Mouse (Mus musculus) heart, embryonic 13.5 days (tissue): ENCODE results near the gene Aanat. TPM values are rescaled to one million over a fixed set of nuclear protein-coding genes. Genes with fewer than 3 reads are reported as not detected.

Source experiments
- ATAC-seq: fragments of 200-750 bp; cut with Nextera tagmentation; 2 replicates; pipeline ENCODE4 v1.8.0; 2017; ENCODE audit warnings: moderate TSS enrichment; ENCODE audit not compliant: insufficient number of reproducible peaks, low FRiP score, low TSS enrichment; ENCODE audit errors: extremely low read depth
- H3K27ac ChIP-seq: fragments of 300-500 bp; sonication (generic); replicated peaks from 2 replicates; pipeline ENCODE4 v1.5.1; 2015; ENCODE audit warnings: moderate library complexity, mild to moderate bottlenecking, inconsistent platforms
- H3K27me3 ChIP-seq: fragments of 300-500 bp; sonication (generic); replicated peaks from 2 replicates; pipeline ENCODE4 v1.6.1; 2015; ENCODE audit warnings: mild to moderate bottlenecking, inconsistent platforms
- H3K36me3 ChIP-seq: fragments of 300-500 bp; sonication (generic); 2 replicates; pipeline ENCODE4 v1.6.1; 2015; ENCODE audit warnings: mild to moderate bottlenecking, inconsistent platforms
- H3K4me1 ChIP-seq: fragments of 300-500 bp; sonication (generic); 2 replicates; pipeline ENCODE4 v1.6.1; 2015; ENCODE audit warnings: inconsistent platforms
- H3K4me2 ChIP-seq: fragments of 300-500 bp; sonication (generic); 2 replicates; pipeline ENCODE4 v1.6.1; 2015; ENCODE audit warnings: inconsistent platforms, mild to moderate bottlenecking, moderate library complexity
- H3K4me3 ChIP-seq: fragments of 300-500 bp; sonication (generic); 2 replicates; pipeline ENCODE4 v1.5.1; 2015; ENCODE audit warnings: moderate library complexity, mild to moderate bottlenecking, inconsistent platforms
- H3K9ac ChIP-seq: fragments of 300-500 bp; sonication (generic); 2 replicates; pipeline ENCODE4 v1.6.1; 2015; ENCODE audit warnings: inconsistent platforms, mild to moderate bottlenecking, moderate library complexity
- H3K9me3 ChIP-seq: fragments of 300-500 bp; sonication (generic); 2 replicates; pipeline ENCODE4 v1.6.1; 2016; ENCODE audit warnings: inconsistent platforms
- WGBS: fragments of 180-500 bp; shearing (Covaris S2); methylation state at CpG from one replicate; pipeline ENCODE4 v1.1.7; 2015; ENCODE audit warnings: mixed read lengths; 5-methylcytosine and 5-hydroxymethylcytosine counted together
- polyA plus RNA-seq: library from polyadenylated mRNA; unstranded; fragments of >200 nt; fragmentation: Nextera tagmentation; extraction: Ambion mirVana; gene quantifications from 2 replicates; pipeline ENCODE4 v1.2.1, GENCODE M21; 2015

Gene Aanat
- not detected in 2 replicates for polyA plus RNA-seq

DNA sequence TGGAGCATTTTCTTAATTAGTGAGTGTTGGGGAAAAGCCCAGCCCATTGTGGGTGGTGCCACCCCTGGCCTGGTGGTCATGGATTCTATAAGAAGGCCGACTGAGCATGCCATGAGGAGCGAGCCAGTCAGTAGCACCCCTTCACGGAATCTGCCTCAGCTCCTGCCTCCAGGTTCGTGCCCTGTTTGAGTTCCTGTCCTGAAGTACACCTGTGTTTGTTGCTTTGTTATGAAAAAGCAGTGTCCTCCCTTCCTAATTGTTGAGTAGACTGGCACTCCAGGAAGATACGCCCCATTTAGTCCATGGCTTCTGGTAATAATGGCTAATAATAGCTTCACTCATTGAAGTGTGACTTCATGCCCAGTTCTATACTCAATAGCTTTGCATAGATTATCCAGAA lies at the start of gene Aanat:
Gene Aanat (plus strand): TSS at position 123 of the 400 bp plus-strand sequence.
- 65% methylated on average over 5 of the region's 5 CpGs for WGBS
- Histone ChIP-seq H3K4me2 (peak within 1 kb of the TSS; percentile 35; the same call in 1 of the 2 replicates), H3K9me3 (no peaks in the 10 kb centered on the region), H3K4me1 (peaks cover 23% of the 10 kb centered on the region), H3K9ac (no peak within 1 kb of the TSS), H3K36me3 (no peaks in the 10 kb centered on the region), H3K27ac (no peak within 1 kb of the TSS), H3K4me3 (no peak within 1 kb of the TSS), H3K27me3 (peaks cover 15% of the 10 kb centered on the region)
- ATAC-seq, result no peak

DNA sequence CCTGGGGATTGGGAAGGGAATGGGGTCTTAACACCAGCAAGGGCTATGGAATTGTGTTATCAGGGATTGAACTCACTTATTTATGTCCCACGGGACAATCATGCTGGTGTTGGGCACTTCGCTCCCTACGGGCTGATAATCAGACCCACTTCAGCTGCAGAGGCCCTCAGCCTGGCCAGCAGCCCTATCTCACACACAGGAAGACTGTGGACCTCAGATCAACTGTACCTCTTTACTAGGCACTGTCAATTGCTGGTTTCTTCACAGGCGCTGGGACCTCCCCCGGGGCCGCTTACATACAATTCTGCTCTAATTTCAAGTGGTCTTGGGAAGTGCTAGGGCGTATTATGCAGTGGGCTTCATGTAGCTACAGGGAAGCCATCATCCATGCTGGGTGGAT lies 49.5 kb upstream of the Aanat start:
- H3K4me1 ChIP-seq, result peaks cover 37% of the 10 kb centered on the region
- 56% methylated on average over 7 of the region's 7 CpGs for WGBS

DNA sequence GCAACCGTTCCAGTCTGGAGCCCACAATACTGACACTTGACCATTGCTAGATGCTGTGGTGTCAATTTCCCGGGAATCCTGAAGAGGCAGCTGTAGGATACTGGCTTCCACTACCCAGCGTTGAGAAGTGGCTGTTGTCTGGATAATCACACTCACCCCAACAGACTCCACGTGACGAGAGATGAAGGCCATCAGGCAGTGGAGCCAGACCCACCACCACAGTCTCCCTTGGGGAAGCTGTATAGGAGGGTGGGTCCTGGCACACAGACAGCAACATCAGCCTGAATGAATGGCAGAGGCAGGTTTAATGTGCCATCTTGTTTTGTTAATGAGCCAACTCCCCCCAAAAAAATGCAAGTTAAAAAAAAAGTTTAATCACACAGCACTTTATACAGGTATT lies 48.8 kb upstream of the Aanat start:
- no peak overlapping the region for H3K27ac ChIP-seq
- H3K9ac ChIP-seq, result peak overlapping the region; percentile 8; the same call in 1 of the 2 replicates
- H3K9me3 ChIP-seq, result no peaks in the 10 kb centered on the region
- ATAC-seq, result no peak
- no peak overlapping the region for H3K4me2 ChIP-seq
- peaks cover 53% of the 10 kb centered on the region for H3K36me3 ChIP-seq
- 42% methylated on average over 5 of the region's 5 CpGs for WGBS
- H3K4me1 ChIP-seq, result peaks cover 30% of the 10 kb centered on the region
- peaks cover 34% of the 10 kb centered on the region for H3K27me3 ChIP-seq
- no peak overlapping the region for H3K4me3 ChIP-seq

More for the DNA sequence above, 49.5 kb upstream of the Aanat start:
- H3K27me3 ChIP-seq, result peaks cover 41% of the 10 kb centered on the region
- H3K9me3 ChIP-seq, result no peaks in the 10 kb centered on the region
- no peak overlapping the region for H3K27ac ChIP-seq
- no peak for ATAC-seq
- peaks cover 46% of the 10 kb centered on the region for H3K36me3 ChIP-seq
- H3K4me2 ChIP-seq, result no peak overlapping the region
- H3K4me3 ChIP-seq, result no peak overlapping the region
- 0 out of 2 replicates have a peak overlapping the region, but pooled peaks have one; percentile 8 for H3K9ac ChIP-seq

DNA sequence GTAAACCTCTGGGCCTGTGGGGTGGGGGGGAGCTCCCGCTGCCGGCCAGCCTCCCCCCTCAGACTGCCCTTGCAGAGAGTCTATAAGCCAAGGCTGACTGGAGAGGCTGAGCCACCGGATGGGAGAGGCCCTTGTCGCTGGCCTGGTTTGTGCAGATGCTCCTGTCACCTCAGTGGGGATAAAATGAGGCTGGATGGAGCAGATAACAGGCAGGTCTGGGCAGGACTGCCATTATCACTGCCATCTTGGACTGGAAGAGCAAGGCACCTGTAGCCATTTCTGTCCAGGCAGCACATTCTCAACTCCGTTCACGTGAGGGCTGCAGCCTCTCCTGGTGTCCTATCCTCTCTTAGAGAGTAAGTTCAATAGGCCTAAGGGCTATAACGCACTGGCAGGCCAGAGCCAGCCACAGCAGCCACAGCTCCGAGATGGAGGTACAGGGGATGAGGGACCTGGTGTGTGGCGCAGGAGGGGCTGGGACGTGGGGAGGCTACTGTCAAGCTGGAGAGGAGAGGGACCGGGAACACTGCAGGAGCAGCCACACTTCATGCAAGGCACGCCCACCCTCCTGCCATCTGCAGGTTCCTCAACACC lies 48.0 kb upstream of the Aanat start:
- Histone ChIP-seq H3K9ac (no peak overlapping the region), H3K27me3 (peaks cover 25% of the 10 kb centered on the region), H3K4me1 (peaks cover 22% of the 10 kb centered on the region), H3K4me2 (no peak overlapping the region), H3K9me3 (no peaks in the 10 kb centered on the region), H3K36me3 (peaks cover 62% of the 10 kb centered on the region), H3K4me3 (no peak overlapping the region), H3K27ac (no peak overlapping the region)
- WGBS, result 83% methylated on average over 12 of the region's 12 CpGs
- no peak for ATAC-seq

DNA sequence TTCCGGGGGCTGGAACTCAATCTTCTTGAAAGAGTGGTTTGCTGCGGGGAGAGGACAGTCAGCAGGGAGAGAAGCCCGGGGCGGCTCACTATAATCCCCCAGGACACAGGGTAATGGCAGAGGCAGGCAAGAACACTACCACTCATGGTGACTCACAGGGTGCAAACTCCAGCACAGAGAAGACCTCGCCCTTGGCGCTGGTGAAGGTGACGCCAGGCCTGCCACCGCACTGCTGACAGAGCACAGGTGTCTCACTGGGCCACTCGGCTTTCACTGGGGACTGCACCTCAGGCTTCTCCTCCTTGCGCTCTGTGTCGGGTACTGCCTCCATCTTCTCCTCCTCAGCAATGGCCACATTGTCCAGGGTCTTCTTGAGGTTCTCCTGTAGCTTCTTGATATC lies 45.0 kb upstream of the Aanat start:
- no peak overlapping the region for H3K4me2 ChIP-seq
- H3K4me1 ChIP-seq, result peaks cover 12% of the 10 kb centered on the region
- no peaks in the 10 kb centered on the region for H3K27me3 ChIP-seq
- no peak overlapping the region for H3K9ac ChIP-seq
- WGBS, result 92% methylated on average over 11 of the region's 11 CpGs
- peaks cover 91% of the 10 kb centered on the region for H3K36me3 ChIP-seq
- ATAC-seq, result no peak
- no peak overlapping the region for H3K4me3 ChIP-seq
- no peaks in the 10 kb centered on the region for H3K9me3 ChIP-seq
- no peak overlapping the region for H3K27ac ChIP-seq

GRCm38 (mm10) chr11:116543110-116543509 lies 43.1 kb upstream of the Aanat start:
- H3K4me2 ChIP-seq, result no peak overlapping the region
- no peak overlapping the region for H3K27ac ChIP-seq
- H3K36me3 ChIP-seq, result peaks cover 100% of the 10 kb centered on the region
- H3K9me3 ChIP-seq, result no peaks in the 10 kb centered on the region
- no peaks in the 10 kb centered on the region for H3K27me3 ChIP-seq
- WGBS, result 75% methylated on average over 4 of the region's 4 CpGs
- H3K4me1 ChIP-seq, result 0 out of 2 replicates have a peak, but pooled peaks cover 2% of the 10 kb centered on the region
- ATAC-seq, result no peak
- H3K4me3 ChIP-seq, result no peak overlapping the region
- H3K9ac ChIP-seq, result no peak overlapping the region

DNA sequence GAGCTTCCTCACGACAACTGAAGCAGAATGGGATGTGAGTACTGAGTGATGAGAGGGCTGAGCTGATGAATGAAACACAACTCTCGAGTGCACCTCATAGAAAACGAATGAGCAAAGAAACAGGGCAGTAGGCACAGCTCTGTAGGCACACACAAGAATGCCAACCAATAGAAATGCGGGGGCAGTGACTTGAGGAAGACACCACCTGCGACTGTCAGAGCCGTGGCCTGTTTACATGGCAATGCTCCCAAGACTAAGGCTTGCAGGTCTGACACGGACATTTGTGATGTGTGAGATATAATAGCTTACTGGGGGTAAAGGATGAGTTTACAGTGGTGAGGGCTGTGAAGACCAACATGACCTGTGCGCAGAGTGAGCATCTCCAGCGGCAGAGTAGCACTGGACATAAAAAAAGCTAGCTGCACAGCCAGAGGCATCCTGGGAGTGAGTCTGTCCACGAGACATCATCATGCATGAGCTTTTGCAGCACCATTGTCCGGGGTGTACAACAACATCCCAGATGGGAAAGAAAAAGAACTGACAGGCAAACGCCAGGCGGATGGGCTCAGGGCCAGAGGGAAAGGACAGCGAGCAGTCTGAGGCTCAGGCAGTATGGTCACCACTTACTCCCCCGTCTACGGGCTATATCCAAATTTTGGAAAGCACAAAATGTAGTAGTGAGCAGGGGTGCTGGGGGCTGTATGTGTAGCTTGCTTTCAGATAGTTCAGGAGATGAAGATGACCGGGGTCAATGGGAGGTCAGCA lies 38.8 kb upstream of the Aanat start:
- Histone ChIP-seq H3K36me3 (peaks cover 62% of the 10 kb centered on the region), H3K27me3 (no peaks in the 10 kb centered on the region), H3K9ac (no peak overlapping the region), H3K4me2 (no peak overlapping the region), H3K9me3 (no peaks in the 10 kb centered on the region), H3K27ac (no peak overlapping the region), H3K4me3 (no peak overlapping the region), H3K4me1 (peaks cover 43% of the 10 kb centered on the region)
- 83% methylated on average over 17 of the region's 17 CpGs for WGBS
- ATAC-seq, result no peak

GRCm38 (mm10) chr11:116548780-116549179 lies 37.5 kb upstream of the Aanat start:
- Histone ChIP-seq H3K27ac (no peak overlapping the region), H3K4me2 (no peak overlapping the region), H3K4me3 (no peak overlapping the region), H3K36me3 (peaks cover 49% of the 10 kb centered on the region), H3K27me3 (no peaks in the 10 kb centered on the region), H3K9ac (no peak overlapping the region; the same call in 1 of the 2 replicates), H3K9me3 (no peaks in the 10 kb centered on the region), H3K4me1 (peaks cover 55% of the 10 kb centered on the region)
- ATAC-seq, result no peak
- WGBS, result 84% methylated on average over 9 of the region's 9 CpGs

GRCm38 (mm10) chr11:116549273-116550038 lies 36.8 kb upstream of the Aanat start:
- Histone ChIP-seq H3K4me2 (peak overlapping the region; percentile 41), H3K36me3 (peaks cover 42% of the 10 kb centered on the region), H3K27me3 (no peaks in the 10 kb centered on the region), H3K4me3 (peak overlapping the region; percentile 3; the same call in 1 of the 2 replicates), H3K9ac (peak overlapping the region; percentile 67), H3K27ac (peak overlapping the region; percentile 65), H3K4me1 (peaks cover 62% of the 10 kb centered on the region), H3K9me3 (no peaks in the 10 kb centered on the region)
- ATAC-seq, result no peak
- 48% methylated on average over 11 of the region's 11 CpGs for WGBS

- ATAC-seq, result no peak
- peak overlapping the region; percentile 48; the same call in 1 of the 2 replicates for H3K9ac ChIP-seq
- H3K4me1 ChIP-seq, result peaks cover 75% of the 10 kb centered on the region
- H3K4me3 ChIP-seq, result no peak overlapping the region
- no peaks in the 10 kb centered on the region for H3K27me3 ChIP-seq
- peaks cover 29% of the 10 kb centered on the region for H3K36me3 ChIP-seq
- WGBS, result 37% methylated on average over 7 of the region's 7 CpGs
- peak overlapping the region; percentile 65 for H3K27ac ChIP-seq
- no peaks in the 10 kb centered on the region for H3K9me3 ChIP-seq
- H3K4me2 ChIP-seq, result no peak overlapping the region
These were observed 35.5 kb upstream of the Aanat start for GRCm38 (mm10) chr11:116550748-116551147.

DNA sequence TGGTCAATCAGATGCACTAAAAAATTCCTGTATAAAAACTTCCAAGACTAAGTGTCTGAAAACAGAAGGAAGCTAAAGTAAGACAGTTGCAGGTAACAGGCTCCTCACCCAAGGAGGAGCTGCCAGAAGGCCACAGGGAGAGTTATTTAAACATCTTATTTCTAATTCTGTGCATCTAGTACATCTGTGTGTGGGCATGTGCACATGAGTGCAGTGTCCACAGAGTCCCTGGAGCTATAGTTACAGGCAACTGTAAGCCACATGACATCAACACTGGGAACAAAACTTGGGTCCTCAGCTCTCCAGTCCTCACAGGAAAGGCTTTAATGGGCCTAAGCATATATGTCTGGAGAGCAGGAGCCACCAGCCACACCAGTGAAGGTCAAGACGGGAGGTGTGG lies 34.0 kb upstream of the Aanat start:
- WGBS, result 82% methylated on average over 1 of the region's 1 CpGs
- H3K9ac ChIP-seq, result no peak overlapping the region
- H3K4me1 ChIP-seq, result peaks cover 90% of the 10 kb centered on the region

More for the DNA sequence above, 34.0 kb upstream of the Aanat start:
- ATAC-seq, result no peak
- H3K27ac ChIP-seq, result no peak overlapping the region
- H3K9me3 ChIP-seq, result no peaks in the 10 kb centered on the region
- H3K4me3 ChIP-seq, result no peak overlapping the region
- peaks cover 15% of the 10 kb centered on the region for H3K36me3 ChIP-seq
- H3K27me3 ChIP-seq, result no peaks in the 10 kb centered on the region
- no peak overlapping the region for H3K4me2 ChIP-seq
